ENCODE assay signal across 10 mouse cellular contexts in the genomic region with DNA sequence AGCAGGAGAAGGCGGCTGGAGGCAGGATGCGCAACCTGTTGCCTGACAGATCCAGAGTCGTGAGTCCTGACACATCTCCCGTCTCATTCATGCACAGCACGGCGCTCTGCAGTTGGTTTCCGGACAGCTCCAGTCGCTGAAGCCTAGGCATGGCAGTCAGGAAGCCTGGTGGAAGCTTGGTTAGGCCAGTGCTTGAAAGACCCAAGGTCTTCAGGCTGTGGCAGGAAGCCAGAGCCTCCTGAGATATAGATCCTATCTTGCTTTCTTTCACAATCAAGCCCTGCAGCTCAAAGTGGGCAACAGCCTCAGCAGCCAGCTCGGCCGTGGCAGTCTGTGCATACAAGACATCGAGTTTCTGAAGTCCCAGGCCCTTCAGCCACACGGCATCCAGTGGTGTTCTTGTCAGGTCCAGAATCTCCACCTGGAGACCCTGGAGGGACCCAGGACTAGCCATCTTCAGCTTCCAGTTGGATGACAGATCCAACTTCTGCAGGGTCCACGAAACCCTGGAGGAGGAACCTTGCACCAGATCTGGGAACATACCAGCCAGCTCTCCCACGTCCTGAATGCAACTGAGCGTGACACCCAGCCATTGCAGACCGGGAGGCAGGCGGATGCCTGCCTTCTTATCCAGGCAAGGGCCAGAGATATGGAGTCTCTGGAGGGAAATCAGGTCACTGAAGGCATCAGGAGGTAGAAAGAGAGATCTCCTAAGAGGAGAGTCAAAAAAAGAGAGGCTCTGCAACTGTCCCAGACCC. TPM values are rescaled to one million over a fixed set of nuclear protein-coding genes. Genes with fewer than 3 reads are reported as not detected.
DNase-seq lines count a peak whose midpoint lies in the region; ATAC-seq and TF ChIP-seq lines count a peak whose summit lies in the region.
"Had no signal": no experiment of that assay in that cellular context is flagged by ENCODE, and none has a peak within 500 bp of the region (broad histone marks: within the 10 kb centered on the region; RNA-seq: fewer than 3 reads in every experiment).

No protein-coding gene starts in this region.

- H3K27me3 ChIP-seq in heart, embryonic 15.5 days = peaks cover 29% of the 10 kb centered on the region
- peaks cover 2% of the 10 kb centered on the region; the same call in 1 of the 2 replicates for H3K27me3 ChIP-seq in heart, adult 2 months (ENCODE audit: control insufficient read depth, insufficient read depth, low read length)
- peaks cover 45% of the 10 kb centered on the region for H3K27me3 ChIP-seq in liver, embryonic 12.5 days (replicated peaks)
- H3K27me3 ChIP-seq in cerebellum, adult 2 months (ENCODE audit: control insufficient read depth, insufficient read depth, low read length) = no peaks in the 10 kb centered on the region
- 0 out of 2 replicates have a peak, but pooled peaks cover 4% of the 10 kb centered on the region for H3K27me3 ChIP-seq in forebrain, embryonic 13.5 days

- WGBS in heart, embryonic 15.5 days = 42% methylated on average over 17 of the region's 17 CpGs
- WGBS in heart, adult 2 months = 34% methylated on average over 17 of the region's 17 CpGs
- 21% methylated on average over 17 of the region's 17 CpGs for WGBS in liver, embryonic 12.5 days (ENCODE audit: insufficient replicate concordance)
- WGBS in cerebellum, adult 2 months = 73% methylated on average over 17 of the region's 17 CpGs
- 77% methylated on average over 17 of the region's 17 CpGs for WGBS in forebrain, embryonic 13.5 days

- 0 out of 2 replicates have a peak, but pooled peaks have one; percentile 16 for ATAC-seq in heart, embryonic 15.5 days (replicated peaks; ENCODE audit: insufficient number of reproducible peaks, insufficient read depth, low FRiP score, low read depth)
- peak; percentile 74 to 80 for ATAC-seq in hematopoietic stem cell, adult 5-6 weeks (replicated peaks in 1 of 2; ENCODE audit: insufficient read depth in 1 of 2, low FRiP score in 2 of 2, low TSS enrichment in 1 of 2, low read depth in 1 of 2, poor library complexity in 2 of 2, severe bottlenecking in 2 of 2)
- peak; percentile 41; the same call in 1 of the 2 replicates for ATAC-seq in liver, embryonic 12.5 days
- ATAC-seq in forebrain, embryonic 13.5 days = no peak

- H3K36me3 ChIP-seq in heart, embryonic 15.5 days = no peaks in the 10 kb centered on the region
- no peaks in the 10 kb centered on the region for H3K36me3 ChIP-seq in heart, adult 2 months (ENCODE audit: control insufficient read depth, insufficient read depth, low read length)
- no peaks in the 10 kb centered on the region for H3K36me3 ChIP-seq in liver, embryonic 12.5 days
- no peaks in the 10 kb centered on the region for H3K36me3 ChIP-seq in forebrain, embryonic 13.5 days (ENCODE audit: poor library complexity, severe bottlenecking)
- H3K36me3 ChIP-seq: G1E had no signal

- no peak overlapping the region; the same call in 1 of the 2 replicates for H3K4me2 ChIP-seq in heart, embryonic 15.5 days
- H3K4me2 ChIP-seq in liver, embryonic 12.5 days = peak overlapping the region; percentile 30
- H3K4me2 ChIP-seq in forebrain, embryonic 13.5 days = no peak overlapping the region

- no peak overlapping the region for H3K27ac ChIP-seq in heart, embryonic 15.5 days
- no peak overlapping the region for H3K27ac ChIP-seq in heart, adult 2 months
- peak overlapping the region; percentile 17; the same call in 1 of the 2 replicates for H3K27ac ChIP-seq in liver, embryonic 12.5 days
- no peak overlapping the region for H3K27ac ChIP-seq in cerebellum, adult 2 months (ENCODE audit: insufficient read depth, low read length)
- no peak overlapping the region for H3K27ac ChIP-seq in forebrain, embryonic 13.5 days

- TF ChIP-seq POLR2A in heart, adult 2 months (IDR thresholded peaks at IDR 0.05; ENCODE audit: insufficient read depth, low read depth, low read length) = no peak
- TF ChIP-seq POLR2A in cerebellum, adult 2 months (IDR thresholded peaks at IDR 0.05; ENCODE audit: borderline replicate concordance, insufficient read depth, low read length) = no peak

- TF ChIP-seq EP300 in heart, adult 2 months (IDR thresholded peaks at IDR 0.05; ENCODE audit: insufficient read depth, low read depth, low read length) = no peak

- no peaks in the 10 kb centered on the region for H3K79me2 ChIP-seq in heart, adult 2 months (replicated peaks; ENCODE audit: control insufficient read depth, insufficient read depth, low read length)

- DNase-seq in heart, adult 2 months = no peak
- DNase-seq in CD4-positive, CD25-positive, alpha-beta regulatory T cell, adult 2 months (ENCODE audit: low read depth, low spot score) = peak; percentile 47
- DNase-seq in cerebellum, adult 2 months = no peak
- DNase-seq in spleen, postnatal 10 days (ENCODE audit: low spot score in 2 of 2) = no peak
- DNase-seq: gastrocnemius, postnatal 14 days had no signal

- TF ChIP-seq CTCF in heart, adult 2 months (IDR thresholded peaks at IDR 0.05) = no peak
- no peak for TF ChIP-seq CTCF in cerebellum, adult 2 months (IDR thresholded peaks at IDR 0.05; ENCODE audit: borderline replicate concordance, insufficient read depth, low read depth, low read length)

- intact Hi-C loops in heart, adult 2 months (cut with DNase I) = loop anchor here (5.0 to 10.0 kb wide), 3 partner anchors 85 to 240 kb away; no protein-coding TSS in a partner anchor

- no peaks in the 10 kb centered on the region for H3K9me3 ChIP-seq in heart, embryonic 15.5 days (replicated peaks)
- H3K9me3 ChIP-seq in liver, embryonic 12.5 days (replicated peaks) = no peaks in the 10 kb centered on the region
- no peaks in the 10 kb centered on the region for H3K9me3 ChIP-seq in forebrain, embryonic 13.5 days (replicated peaks)
- H3K9me3 ChIP-seq: G1E had no signal

- H3K4me3 ChIP-seq in heart, embryonic 15.5 days = no peak overlapping the region
- no peak overlapping the region for H3K4me3 ChIP-seq in heart, adult 2 months
- H3K4me3 ChIP-seq in liver, embryonic 12.5 days = no peak overlapping the region
- H3K4me3 ChIP-seq in cerebellum, adult 2 months (replicated peaks; ENCODE audit: insufficient read depth, low read depth, low read length) = no peak overlapping the region
- no peak overlapping the region for H3K4me3 ChIP-seq in forebrain, embryonic 13.5 days

- H3K4me1 ChIP-seq in heart, embryonic 15.5 days (replicated peaks) = peaks cover 10% of the 10 kb centered on the region
- H3K4me1 ChIP-seq in heart, adult 2 months (ENCODE audit: control insufficient read depth, insufficient read depth, low read length) = no peaks in the 10 kb centered on the region
- H3K4me1 ChIP-seq in liver, embryonic 12.5 days = peaks cover 28% of the 10 kb centered on the region
- no peaks in the 10 kb centered on the region for H3K4me1 ChIP-seq in cerebellum, adult 2 months (ENCODE audit: control insufficient read depth, insufficient read depth, low read length)
- H3K4me1 ChIP-seq in forebrain, embryonic 13.5 days = no peaks in the 10 kb centered on the region

- no peak overlapping the region for H3K9ac ChIP-seq in heart, embryonic 15.5 days
- H3K9ac ChIP-seq in heart, adult 2 months (ENCODE audit: low read depth, low read length) = no peak overlapping the region
- H3K9ac ChIP-seq in liver, embryonic 12.5 days = no peak overlapping the region
- H3K9ac ChIP-seq in forebrain, embryonic 13.5 days = no peak overlapping the region

RNA-seq across cellular contexts. Expression of a gene that starts 0.9 kb away (rescaled TPM):
- 0.15 and 0.68 TPM in 2 replicates for polyA plus RNA-seq in heart, embryonic 15.5 days (2015; fragmentation: Nextera tagmentation; extraction: Ambion mirVana)
- total RNA-seq in heart, adult 2 months (2021) = under 1 TPM; 0.09 to 0.10 TPM
- polyA plus RNA-seq in heart, adult 2 months (2012; rRNA removed) = 0.12 and 0.21 TPM in 2 replicates
- total RNA-seq in hematopoietic stem cell, adult 5-6 weeks (2017) = 0.25 and 1.4 TPM in 2 replicates
- polyA plus RNA-seq in liver, embryonic 12.5 days (2016; fragmentation: Nextera tagmentation; extraction: Ambion mirVana) = 1.4 and 1.5 TPM in 2 replicates
- polyA plus RNA-seq in cerebellum, adult 2 months (2012; rRNA removed) = 0.49 and 0.52 TPM in 2 replicates
- 1.4 and 1.6 TPM in 2 replicates for polyA plus RNA-seq in forebrain, embryonic 13.5 days (2015; fragmentation: Nextera tagmentation; extraction: Ambion mirVana)
- total RNA-seq: G1E; gastrocnemius, postnatal 14 days had no signal
- polyA plus RNA-seq: G1E had no signal

RNA-seq across cellular contexts. Expression of a gene that starts 7.6 kb away (rescaled TPM):
- 2.4 and 3.7 TPM in 2 replicates for polyA plus RNA-seq in heart, embryonic 15.5 days (2015; fragmentation: Nextera tagmentation; extraction: Ambion mirVana)
- total RNA-seq in heart, adult 2 months (2021) = 10 to 100 TPM in 1 of 2 experiments, 1 to 10 TPM in 1; 6.0 to 10.1 TPM
- 1.8 and 3.3 TPM in 2 replicates for polyA plus RNA-seq in heart, adult 2 months (2012; rRNA removed)
- total RNA-seq in hematopoietic stem cell, adult 5-6 weeks (2017) = 3.7 and 4.7 TPM in 2 replicates
- 1.7 and 1.8 TPM in 2 replicates for polyA plus RNA-seq in liver, embryonic 12.5 days (2016; fragmentation: Nextera tagmentation; extraction: Ambion mirVana)
- 4.9 and 5.2 TPM in 2 replicates for polyA plus RNA-seq in cerebellum, adult 2 months (2012; rRNA removed)
- 4.9 and 5.4 TPM in 2 replicates for polyA plus RNA-seq in forebrain, embryonic 13.5 days (2015; fragmentation: Nextera tagmentation; extraction: Ambion mirVana)

RNA-seq across cellular contexts. Expression of a gene that starts 37.0 kb away (rescaled TPM):
- 28.5 and 40.2 TPM in 2 replicates for polyA plus RNA-seq in heart, embryonic 15.5 days (2015; fragmentation: Nextera tagmentation; extraction: Ambion mirVana)
- 10 to 100 TPM; 34.3 to 46.3 TPM for total RNA-seq in heart, adult 2 months (2021)
- polyA plus RNA-seq in heart, adult 2 months (2012; rRNA removed) = 39.7 and 44.5 TPM in 2 replicates
- 15.8 and 18.8 TPM in 2 replicates for total RNA-seq in hematopoietic stem cell, adult 5-6 weeks (2017)
- 30.9 and 33.2 TPM in 2 replicates for polyA plus RNA-seq in liver, embryonic 12.5 days (2016; fragmentation: Nextera tagmentation; extraction: Ambion mirVana)
- 133 and 144 TPM in 2 replicates for polyA plus RNA-seq in cerebellum, adult 2 months (2012; rRNA removed)
- 34.9 and 38.2 TPM in 2 replicates for polyA plus RNA-seq in forebrain, embryonic 13.5 days (2015; fragmentation: Nextera tagmentation; extraction: Ambion mirVana)
